In genomic region chr11:98328031-98328370, GRCm38 (mm10) we compare ENCODE assay signal across 10 mouse cellular contexts. TPM values are rescaled to one million over a fixed set of nuclear protein-coding genes. Genes with fewer than 3 reads are reported as not detected.
DNase-seq lines count a peak whose midpoint lies in the region; ATAC-seq lines count a peak whose summit lies in the region.
"Had no signal": no experiment of that assay in that cellular context is flagged by ENCODE, and none has a peak within 500 bp of the region (broad histone marks: within the 10 kb centered on the region; RNA-seq: fewer than 3 reads in every experiment).

No protein-coding gene starts in this region.

- no peak for DNase-seq in heart, adult 18-20 months
- DNase-seq in cerebellum, adult 9-11 months, result peak; percentile 78
- DNase-seq in midbrain, embryonic 14.5 days, result peak; percentile 40
- DNase-seq in adrenal gland, postnatal 25 days, result no peak
- DNase-seq in spleen, postnatal 36 days (ENCODE audit: low spot score in 2 of 2), result no peak
- DNase-seq in natural killer cell, adult 2 months (ENCODE audit: low spot score in 2 of 2), result no peak
- DNase-seq: thymus, adult 18-20 months had no signal

- no peak for ATAC-seq in heart, embryonic 15.5 days (replicated peaks; ENCODE audit: insufficient number of reproducible peaks, insufficient read depth, low FRiP score, low read depth)
- no peak for ATAC-seq in hindbrain, embryonic 12.5 days (ENCODE audit: low FRiP score)
- no peak for ATAC-seq in midbrain, embryonic 14.5 days (ENCODE audit: low FRiP score, low TSS enrichment)

- WGBS in heart, embryonic 15.5 days, result 1% methylated on average over 35 of the region's 35 CpGs
- under 1% methylated on average over 34 of the region's 35 CpGs for WGBS in hindbrain, embryonic 12.5 days
- 2% methylated on average over 35 of the region's 35 CpGs for WGBS in midbrain, embryonic 14.5 days

- H3K4me2 ChIP-seq in heart, embryonic 15.5 days, result peak overlapping the region; percentile 53
- peak overlapping the region; percentile 52 for H3K4me2 ChIP-seq in hindbrain, embryonic 12.5 days (replicated peaks)
- H3K4me2 ChIP-seq in midbrain, embryonic 14.5 days (ENCODE audit: low read length), result peak overlapping the region; percentile 50

- no peak overlapping the region for H3K9ac ChIP-seq in heart, embryonic 15.5 days
- peak overlapping the region; percentile 62 for H3K9ac ChIP-seq in hindbrain, embryonic 12.5 days
- peak overlapping the region; percentile 57 for H3K9ac ChIP-seq in midbrain, embryonic 14.5 days (replicated peaks; ENCODE audit: low read length)

- peak overlapping the region; percentile 31 for H3K4me3 ChIP-seq in heart, embryonic 15.5 days
- peak overlapping the region; percentile 40 for H3K4me3 ChIP-seq in hindbrain, embryonic 12.5 days
- H3K4me3 ChIP-seq in midbrain, embryonic 14.5 days (replicated peaks; ENCODE audit: low read depth, low read length), result peak overlapping the region; percentile 37

- peaks cover 22% of the 10 kb centered on the region for H3K4me1 ChIP-seq in heart, embryonic 15.5 days (replicated peaks)
- H3K4me1 ChIP-seq in hindbrain, embryonic 12.5 days, result peaks cover 17% of the 10 kb centered on the region
- H3K4me1 ChIP-seq in midbrain, embryonic 14.5 days (ENCODE audit: control insufficient read depth, insufficient read depth, low read length), result peaks cover 8% of the 10 kb centered on the region; the same call in 1 of the 2 replicates

- no peaks in the 10 kb centered on the region for H3K36me3 ChIP-seq in heart, embryonic 15.5 days
- H3K36me3 ChIP-seq in hindbrain, embryonic 12.5 days, result no peaks in the 10 kb centered on the region
- no peaks in the 10 kb centered on the region for H3K36me3 ChIP-seq in midbrain, embryonic 14.5 days (ENCODE audit: control insufficient read depth, insufficient read depth, low read length)

- H3K9me3 ChIP-seq in heart, embryonic 15.5 days (replicated peaks), result no peaks in the 10 kb centered on the region
- H3K9me3 ChIP-seq in hindbrain, embryonic 12.5 days (replicated peaks), result no peaks in the 10 kb centered on the region
- no peaks in the 10 kb centered on the region for H3K9me3 ChIP-seq in midbrain, embryonic 14.5 days (ENCODE audit: control insufficient read depth, low read length)

- no peak overlapping the region for H3K27ac ChIP-seq in heart, embryonic 15.5 days
- no peak overlapping the region for H3K27ac ChIP-seq in hindbrain, embryonic 12.5 days
- peak overlapping the region; percentile 66 for H3K27ac ChIP-seq in midbrain, embryonic 14.5 days (replicated peaks; ENCODE audit: low read depth, low read length)

- H3K27me3 ChIP-seq in heart, embryonic 15.5 days, result peaks cover 100% of the 10 kb centered on the region
- H3K27me3 ChIP-seq in hindbrain, embryonic 12.5 days, result peaks cover 97% of the 10 kb centered on the region
- peaks cover 91% of the 10 kb centered on the region for H3K27me3 ChIP-seq in midbrain, embryonic 14.5 days (ENCODE audit: control insufficient read depth, insufficient read depth, low read length)

RNA-seq across cellular contexts. Expression of gene Neurod2, which starts 1.4 kb away (rescaled TPM):
- polyA plus RNA-seq in heart, embryonic 15.5 days (2015; fragmentation: Nextera tagmentation; extraction: Ambion mirVana), result 0.04 TPM in 1 of 2 replicates, not detected in the other
- not detected for total RNA-seq in heart, adult 18-20 months (2021)
- polyA plus RNA-seq in hindbrain, embryonic 12.5 days (2016; fragmentation: Nextera tagmentation; extraction: Ambion mirVana), result 7.2 and 10.2 TPM in 2 replicates
- 10.9 and 12.7 TPM in 2 replicates for polyA plus RNA-seq in midbrain, embryonic 14.5 days (2014; fragmentation: Nextera tagmentation; extraction: Ambion mirVana)
- total RNA-seq in adrenal gland, postnatal 25 days (2021), result not detected in 2 replicates
- total RNA-seq: MEL had no signal

RNA-seq across cellular contexts. Expression of gene Ppp1r1b, which starts 20.2 kb away (rescaled TPM):
- 60.9 and 62.5 TPM in 2 replicates for polyA plus RNA-seq in heart, embryonic 15.5 days (2015; fragmentation: Nextera tagmentation; extraction: Ambion mirVana)
- total RNA-seq in heart, adult 18-20 months (2021), result 1 to 10 TPM; 4.3 to 5.1 TPM
- 0.37 and 0.52 TPM in 2 replicates for polyA plus RNA-seq in hindbrain, embryonic 12.5 days (2016; fragmentation: Nextera tagmentation; extraction: Ambion mirVana)
- polyA plus RNA-seq in midbrain, embryonic 14.5 days (2014; fragmentation: Nextera tagmentation; extraction: Ambion mirVana), result 0.95 and 1.2 TPM in 2 replicates
- total RNA-seq in adrenal gland, postnatal 25 days (2021), result 0.24 TPM in 1 of 2 replicates, not detected in the other

RNA-seq across cellular contexts. Expression of gene Stard3, which starts 30.2 kb away (rescaled TPM):
- polyA plus RNA-seq in heart, embryonic 15.5 days (2015; fragmentation: Nextera tagmentation; extraction: Ambion mirVana), result 33.9 and 40.5 TPM in 2 replicates
- 10 to 100 TPM; 15.8 to 20.6 TPM for total RNA-seq in heart, adult 18-20 months (2021)
- 49.0 and 50.0 TPM in 2 replicates for polyA plus RNA-seq in hindbrain, embryonic 12.5 days (2016; fragmentation: Nextera tagmentation; extraction: Ambion mirVana)
- 34.5 and 36.0 TPM in 2 replicates for polyA plus RNA-seq in midbrain, embryonic 14.5 days (2014; fragmentation: Nextera tagmentation; extraction: Ambion mirVana)
- 23.6 and 23.9 TPM in 2 replicates for total RNA-seq in adrenal gland, postnatal 25 days (2021)

RNA-seq across cellular contexts. Expression of gene Tcap, which starts 55.6 kb away (rescaled TPM):
- 154 and 158 TPM in 2 replicates for polyA plus RNA-seq in heart, embryonic 15.5 days (2015; fragmentation: Nextera tagmentation; extraction: Ambion mirVana)
- 1,000 to 10,000 TPM; 1,636 to 2,096 TPM for total RNA-seq in heart, adult 18-20 months (2021)
- polyA plus RNA-seq in hindbrain, embryonic 12.5 days (2016; fragmentation: Nextera tagmentation; extraction: Ambion mirVana), result 0.31 and 1.7 TPM in 2 replicates
- polyA plus RNA-seq in midbrain, embryonic 14.5 days (2014; fragmentation: Nextera tagmentation; extraction: Ambion mirVana), result 0.31 TPM in 1 of 2 replicates, not detected in the other
- total RNA-seq in adrenal gland, postnatal 25 days (2021), result 0.91 TPM in 1 of 2 replicates, not detected in the other
- total RNA-seq: MEL had no signal

RNA-seq across cellular contexts. Expression of gene Pnmt, which starts 58.2 kb away (rescaled TPM):
- 0.52 and 0.57 TPM in 2 replicates for polyA plus RNA-seq in heart, embryonic 15.5 days (2015; fragmentation: Nextera tagmentation; extraction: Ambion mirVana)
- total RNA-seq in heart, adult 18-20 months (2021), result under 1 TPM; 0.84 to 0.90 TPM
- polyA plus RNA-seq in hindbrain, embryonic 12.5 days (2016; fragmentation: Nextera tagmentation; extraction: Ambion mirVana), result 1.0 and 1.1 TPM in 2 replicates
- 0.62 and 1.1 TPM in 2 replicates for polyA plus RNA-seq in midbrain, embryonic 14.5 days (2014; fragmentation: Nextera tagmentation; extraction: Ambion mirVana)
- 458 and 547 TPM in 2 replicates for total RNA-seq in adrenal gland, postnatal 25 days (2021)
- total RNA-seq: MEL had no signal

Comparison
In these comparisons a context has a peak if more than half of its experiments do, and no peak if none do; other contexts are left out.
1. DNase-seq: peak in cerebellum, adult 9-11 months (single experiment) and midbrain, embryonic 14.5 days (single experiment); none in heart, adult 18-20 months (0 of 2), adrenal gland, postnatal 25 days (single experiment), spleen, postnatal 36 days (0 of 2) and natural killer cell, adult 2 months (0 of 2).
2. RNA of gene Ppp1r1b, which starts 20.2 kb away (polyA plus RNA-seq): 60.9 to 62.5 TPM in heart, embryonic 15.5 days; 0.95 to 1.2 TPM in midbrain, embryonic 14.5 days and 0.37 to 0.52 TPM in hindbrain, embryonic 12.5 days; every median in the first group is over 10 times any median in the second.
3. Peak in every context shown above with its lines, with median percentiles within 50 percentile points of each other: H3K4me2 ChIP-seq and H3K4me3 ChIP-seq.